Mouse (Mus musculus): ENCODE data around the gene Abhd13. TPM values are rescaled to one million over a fixed set of nuclear protein-coding genes. Genes with fewer than 3 reads are reported as not detected.
A peak's percentile ranks its signal among the peaks of the same experiment; 100 is the strongest.

The Abhd13 gene
- polyA plus RNA-seq, 1 experiment from 2014 or later, result 15.1 TPM

- Histone ChIP-seq H3K27ac (peak overlapping the region; percentile 94; the same call in 1 of the 2 replicates), H3K4me3 (peak overlapping the region; percentile 92), H3K36me3 (peaks cover 11% of the 10 kb centered on the region), H3K4me1 (replicated peaks) (peaks cover 44% of the 10 kb centered on the region), H3K27me3 (ENCODE audit: insufficient read depth, poor library complexity, severe bottlenecking) (no peaks in the 10 kb centered on the region), H3K9me3 (no peaks in the 10 kb centered on the region)
- WGBS, result 65% methylated on average over 18 of the region's 18 CpGs
- DNase-seq (ENCODE audit: low spot score), result no peak
Measured at GRCm38 (mm10) chr8:9978475-9979230, 1.1 kb downstream of the Abhd13 start.

GRCm38 (mm10) chr8:9979746-9980145 lies 2.2 kb downstream of the Abhd13 start:
- H3K27ac ChIP-seq, result no peak overlapping the region
- H3K4me1 ChIP-seq (replicated peaks), result peaks cover 44% of the 10 kb centered on the region
- no peaks in the 10 kb centered on the region for H3K27me3 ChIP-seq (ENCODE audit: insufficient read depth, poor library complexity, severe bottlenecking)
- no peak for DNase-seq (ENCODE audit: low spot score)
- H3K9me3 ChIP-seq, result no peaks in the 10 kb centered on the region
- WGBS, result 95% methylated on average over 1 of the region's 1 CpGs
- H3K36me3 ChIP-seq, result peaks cover 15% of the 10 kb centered on the region
- H3K4me3 ChIP-seq, result no peak overlapping the region

- DNase-seq (ENCODE audit: low spot score), result no peak
- Histone ChIP-seq H3K27ac (no peak overlapping the region), H3K4me3 (no peak overlapping the region)
Measured at GRCm38 (mm10) chr8:9980188-9980587, 2.7 kb downstream of the Abhd13 start.

GRCm38 (mm10) chr8:10004115-10004514 lies 26.6 kb downstream of the Abhd13 start:
- 79% methylated on average over 7 of the region's 7 CpGs for WGBS
- Histone ChIP-seq H3K27ac (no peak overlapping the region), H3K4me3 (no peak overlapping the region), H3K9me3 (no peaks in the 10 kb centered on the region), H3K27me3 (ENCODE audit: insufficient read depth, poor library complexity, severe bottlenecking) (peaks cover 19% of the 10 kb centered on the region), H3K4me1 (replicated peaks) (peaks cover 14% of the 10 kb centered on the region), H3K36me3 (no peaks in the 10 kb centered on the region)
- DNase-seq (ENCODE audit: low spot score), result no peak

More at GRCm38 (mm10) chr8:9980188-9980587, 2.7 kb downstream of the Abhd13 start:
- no peaks in the 10 kb centered on the region for H3K9me3 ChIP-seq
- peaks cover 39% of the 10 kb centered on the region for H3K4me1 ChIP-seq (replicated peaks)
- H3K36me3 ChIP-seq, result peaks cover 15% of the 10 kb centered on the region
- no peaks in the 10 kb centered on the region for H3K27me3 ChIP-seq (ENCODE audit: insufficient read depth, poor library complexity, severe bottlenecking)

GRCm38 (mm10) chr8:10006156-10006985 lies 28.9 kb downstream of the Abhd13 start, which contains the start of gene Tnfsf13b:
TSS of gene Tnfsf13b (plus strand) at chr8:10006467.
- H3K4me1 ChIP-seq (replicated peaks), result peaks cover 14% of the 10 kb centered on the region
- peak within 1 kb of the TSS; percentile 63 for H3K4me3 ChIP-seq
- no peaks in the 10 kb centered on the region for H3K36me3 ChIP-seq
- WGBS, result 77% methylated on average over 16 of the region's 16 CpGs
- no peaks in the 10 kb centered on the region for H3K9me3 ChIP-seq
- H3K27me3 ChIP-seq (ENCODE audit: insufficient read depth, poor library complexity, severe bottlenecking), result peaks cover 19% of the 10 kb centered on the region
- peak within 1 kb of the TSS; percentile 75 for H3K27ac ChIP-seq
- no peak for DNase-seq (ENCODE audit: low spot score)

GRCm38 (mm10) chr8:10006986-10007659 lies 29.6 kb downstream of the Abhd13 start:
- Histone ChIP-seq H3K27ac (peak overlapping the region; percentile 75), H3K4me1 (replicated peaks) (peaks cover 14% of the 10 kb centered on the region), H3K27me3 (ENCODE audit: insufficient read depth, poor library complexity, severe bottlenecking) (peaks cover 19% of the 10 kb centered on the region), H3K36me3 (no peaks in the 10 kb centered on the region), H3K4me3 (peak overlapping the region; percentile 63), H3K9me3 (no peaks in the 10 kb centered on the region)
- 4% methylated on average over 29 of the region's 29 CpGs for WGBS
- DNase-seq (ENCODE audit: low spot score), result peak; percentile 46

GRCm38 (mm10) chr8:10007660-10008028 lies 30.1 kb downstream of the Abhd13 start:
- DNase-seq (ENCODE audit: low spot score), result no peak
- no peak overlapping the region for H3K27ac ChIP-seq
- peaks cover 14% of the 10 kb centered on the region for H3K4me1 ChIP-seq (replicated peaks)
- H3K9me3 ChIP-seq, result no peaks in the 10 kb centered on the region
- 37% methylated on average over 6 of the region's 6 CpGs for WGBS
- peak overlapping the region; percentile 63 for H3K4me3 ChIP-seq
- H3K36me3 ChIP-seq, result no peaks in the 10 kb centered on the region
- H3K27me3 ChIP-seq (ENCODE audit: insufficient read depth, poor library complexity, severe bottlenecking), result peaks cover 19% of the 10 kb centered on the region

GRCm38 (mm10) chr8:10016252-10016651 lies 38.7 kb downstream of the Abhd13 start:
- WGBS, result 87% methylated on average over 1 of the region's 1 CpGs
- no peak overlapping the region for H3K27ac ChIP-seq
- DNase-seq (ENCODE audit: low spot score), result no peak
- no peaks in the 10 kb centered on the region for H3K36me3 ChIP-seq
- H3K4me1 ChIP-seq (replicated peaks), result no peaks in the 10 kb centered on the region
- H3K4me3 ChIP-seq, result no peak overlapping the region
- H3K9me3 ChIP-seq, result no peaks in the 10 kb centered on the region
- H3K27me3 ChIP-seq (ENCODE audit: insufficient read depth, poor library complexity, severe bottlenecking), result no peaks in the 10 kb centered on the region

GRCm38 (mm10) chr8:10017231-10017630 lies 39.7 kb downstream of the Abhd13 start:
- no peaks in the 10 kb centered on the region for H3K27me3 ChIP-seq (ENCODE audit: insufficient read depth, poor library complexity, severe bottlenecking)
- 90% methylated on average over 3 of the region's 3 CpGs for WGBS
- H3K27ac ChIP-seq, result no peak overlapping the region
- no peak for DNase-seq (ENCODE audit: low spot score)
- no peaks in the 10 kb centered on the region for H3K4me1 ChIP-seq (replicated peaks)
- no peaks in the 10 kb centered on the region for H3K9me3 ChIP-seq
- no peaks in the 10 kb centered on the region for H3K36me3 ChIP-seq
- H3K4me3 ChIP-seq, result no peak overlapping the region

- H3K4me1 ChIP-seq (replicated peaks), result no peaks in the 10 kb centered on the region
- no peaks in the 10 kb centered on the region for H3K27me3 ChIP-seq (ENCODE audit: insufficient read depth, poor library complexity, severe bottlenecking)
- no peak overlapping the region for H3K27ac ChIP-seq
- no peaks in the 10 kb centered on the region for H3K9me3 ChIP-seq
- DNase-seq (ENCODE audit: low spot score), result no peak
- no peak overlapping the region for H3K4me3 ChIP-seq
- WGBS, result 84% methylated on average over 8 of the region's 8 CpGs
- no peaks in the 10 kb centered on the region for H3K36me3 ChIP-seq
Measured at GRCm38 (mm10) chr8:10030320-10031060, 53.0 kb downstream of the Abhd13 start.

- WGBS, result 84% methylated on average over 9 of the region's 9 CpGs
- no peaks in the 10 kb centered on the region for H3K4me1 ChIP-seq (replicated peaks)
Measured at GRCm38 (mm10) chr8:10031177-10031576, 53.7 kb downstream of the Abhd13 start.

GRCm38 (mm10) chr8:10040866-10041265 lies 63.4 kb downstream of the Abhd13 start:
- H3K4me3 ChIP-seq, result no peak overlapping the region
- DNase-seq (ENCODE audit: low spot score), result no peak
- H3K27me3 ChIP-seq (ENCODE audit: insufficient read depth, poor library complexity, severe bottlenecking), result no peaks in the 10 kb centered on the region
- no peaks in the 10 kb centered on the region for H3K4me1 ChIP-seq (replicated peaks)
- H3K9me3 ChIP-seq, result no peaks in the 10 kb centered on the region
- no peaks in the 10 kb centered on the region for H3K36me3 ChIP-seq
- no peak overlapping the region for H3K27ac ChIP-seq
- 79% methylated on average over 3 of the region's 3 CpGs for WGBS

More at GRCm38 (mm10) chr8:10031177-10031576, 53.7 kb downstream of the Abhd13 start:
- H3K4me3 ChIP-seq, result no peak overlapping the region
- H3K36me3 ChIP-seq, result no peaks in the 10 kb centered on the region
- no peak overlapping the region for H3K27ac ChIP-seq
- no peaks in the 10 kb centered on the region for H3K9me3 ChIP-seq
- no peaks in the 10 kb centered on the region for H3K27me3 ChIP-seq (ENCODE audit: insufficient read depth, poor library complexity, severe bottlenecking)
- DNase-seq (ENCODE audit: low spot score), result no peak

Data from hindbrain, embryonic 10.5 days (tissue).